Mouse (Mus musculus): ENCODE results near the gene Ttbk2. TPM values are rescaled to one million over a fixed set of nuclear protein-coding genes. Genes with fewer than 3 reads are reported as not detected.
A peak's percentile ranks its signal among the peaks of the same experiment; 100 is the strongest.

Ttbk2 gene
- 10 to 100 TPM in 1 of 4 experiments, 1 to 10 TPM in 3; 7.5 to 11.3 (median 9.3) TPM for total RNA-seq (2022)

GRCm38 (mm10) chr2:120850424-120851082 is at the start of gene Ttbk2:
Gene Ttbk2, minus strand, starts transcription at chr2:120850604.
- peak; percentile 96 to 97 for DNase-seq (ENCODE audit: low spot score in 2 of 2)

DNA sequence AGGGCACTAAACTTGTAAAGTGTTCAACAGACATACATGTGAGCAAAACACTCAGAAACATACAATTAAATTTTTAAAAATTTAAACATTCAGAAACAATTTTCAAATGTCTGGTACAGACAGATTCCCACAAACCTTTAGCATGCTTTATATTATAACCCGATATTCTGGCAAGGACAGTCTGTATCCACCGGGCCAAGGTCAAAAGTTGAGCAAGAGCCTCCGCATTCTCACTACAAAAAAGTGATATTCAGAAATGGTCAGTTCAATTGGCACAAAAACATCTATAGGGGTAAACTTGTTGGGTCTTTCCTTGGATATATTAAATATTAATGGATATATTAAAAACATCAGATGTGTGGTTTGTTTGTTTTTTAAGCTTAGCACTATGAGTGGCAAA is 46.0 kb upstream of the Ttbk2 start:
- DNase-seq (ENCODE audit: low spot score in 2 of 2) = no peak

- DNase-seq (ENCODE audit: low spot score in 2 of 2) = no peak
These were observed 37.2 kb upstream of the Ttbk2 start for GRCm38 (mm10) chr2:120887601-120888000.

- no peak for DNase-seq (ENCODE audit: low spot score in 2 of 2)
These were observed 22.8 kb upstream of the Ttbk2 start for GRCm38 (mm10) chr2:120873192-120873591.

DNA sequence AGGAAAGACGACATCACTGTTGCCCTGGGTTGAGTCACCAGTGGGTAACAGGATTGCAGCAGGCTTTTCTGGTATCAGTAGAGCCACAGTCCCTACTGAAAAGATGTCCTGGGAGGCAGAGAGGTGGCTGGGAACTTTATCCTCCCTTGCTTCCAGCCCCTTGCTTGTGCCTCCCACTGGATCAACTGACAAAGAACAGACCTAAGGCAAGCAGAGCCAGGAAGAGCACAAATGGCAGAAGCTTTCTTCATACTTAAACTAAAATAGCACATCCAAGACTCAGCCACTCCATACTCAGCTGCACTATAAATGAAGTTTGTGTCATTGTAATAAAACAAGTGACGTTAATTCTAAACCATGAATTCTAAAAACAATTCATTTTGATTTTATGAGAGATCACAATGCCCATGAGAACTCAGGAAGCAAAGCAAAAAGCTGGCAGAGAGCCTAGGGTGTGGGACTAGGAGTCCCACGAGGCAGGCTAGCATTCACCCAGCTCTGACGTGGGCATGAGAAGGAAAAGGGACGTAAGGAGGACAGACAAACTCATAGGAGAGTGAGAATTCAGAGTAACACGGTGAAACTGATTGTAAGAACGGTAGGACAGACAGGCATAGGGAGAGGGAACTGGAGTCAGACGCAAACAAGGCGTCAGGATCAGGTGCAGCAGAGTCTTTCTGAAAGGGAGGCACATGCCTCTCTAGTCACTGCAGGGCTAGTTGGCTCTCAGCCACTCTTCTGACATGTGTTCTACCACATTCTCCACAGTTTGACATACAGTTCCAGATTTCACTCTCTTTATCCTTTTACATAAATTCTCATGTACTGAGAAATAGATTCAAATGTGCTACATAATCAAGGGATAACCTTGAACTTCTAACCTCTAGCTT is 21.3 kb upstream of the Ttbk2 start:
- DNase-seq (ENCODE audit: low spot score in 2 of 2) = no peak

GRCm38 (mm10) chr2:120867336-120867735 is 16.9 kb upstream of the Ttbk2 start:
- DNase-seq (ENCODE audit: low spot score in 2 of 2) = no peak

DNA sequence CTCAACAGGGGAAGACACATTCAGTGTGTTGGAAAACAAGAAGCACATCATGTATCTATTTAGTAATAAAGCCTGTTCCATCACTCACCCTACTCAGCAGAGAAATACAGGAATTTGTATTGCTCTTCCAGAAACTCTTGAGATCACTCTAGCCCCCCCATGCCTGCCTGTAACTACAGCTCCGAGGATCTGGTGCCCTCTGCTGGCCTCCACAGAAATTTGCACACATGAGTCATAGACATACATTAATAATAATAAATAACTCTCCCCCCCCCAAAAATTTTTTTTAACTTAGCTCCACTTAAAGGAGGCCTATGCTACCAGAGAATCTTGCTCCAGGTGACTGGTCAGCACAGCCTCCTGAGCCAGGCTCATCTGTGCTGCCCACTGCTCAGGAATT is 16.2 kb upstream of the Ttbk2 start:
- no peak for DNase-seq (ENCODE audit: low spot score in 2 of 2)

DNA sequence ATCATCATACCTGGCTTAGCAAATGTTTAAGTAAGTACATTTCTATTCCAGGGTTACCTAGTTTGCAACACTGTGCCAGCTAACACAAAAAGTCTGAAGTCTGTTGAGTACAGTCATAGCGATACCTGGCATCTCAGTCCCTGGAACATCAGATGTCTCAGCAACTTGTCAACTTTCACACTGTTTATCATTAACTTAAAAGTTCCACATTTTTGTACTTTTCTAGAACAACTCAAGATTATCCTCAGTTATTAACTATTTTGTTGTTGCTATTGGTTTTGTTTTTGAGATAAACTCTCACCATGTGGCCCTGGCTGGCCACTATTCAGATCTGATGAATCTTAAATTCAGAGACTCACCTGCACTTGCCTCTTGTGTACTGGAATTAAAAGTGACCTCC is 13.0 kb upstream of the Ttbk2 start:
- no peak for DNase-seq (ENCODE audit: low spot score in 2 of 2)

DNA sequence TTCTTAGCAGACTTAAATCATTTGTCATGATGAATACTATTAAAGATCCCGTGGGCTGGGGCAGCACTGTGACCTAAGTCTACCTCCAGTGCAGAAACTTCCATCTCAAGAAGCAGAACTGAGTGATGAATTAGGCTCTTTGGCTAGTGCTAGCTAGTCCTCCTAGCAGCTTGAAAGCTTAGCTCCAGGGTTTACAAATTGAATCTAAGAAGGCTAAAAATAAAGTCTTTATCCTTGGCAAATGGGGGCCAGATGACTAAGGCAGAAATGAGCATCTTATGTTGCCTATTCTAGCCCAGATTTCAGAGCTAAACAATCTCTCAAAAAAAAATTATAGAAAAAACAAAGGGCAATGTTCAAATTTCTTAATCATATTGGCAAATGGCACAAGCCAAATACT is 10.3 kb upstream of the Ttbk2 start:
- no peak for DNase-seq (ENCODE audit: low spot score in 2 of 2)

DNA sequence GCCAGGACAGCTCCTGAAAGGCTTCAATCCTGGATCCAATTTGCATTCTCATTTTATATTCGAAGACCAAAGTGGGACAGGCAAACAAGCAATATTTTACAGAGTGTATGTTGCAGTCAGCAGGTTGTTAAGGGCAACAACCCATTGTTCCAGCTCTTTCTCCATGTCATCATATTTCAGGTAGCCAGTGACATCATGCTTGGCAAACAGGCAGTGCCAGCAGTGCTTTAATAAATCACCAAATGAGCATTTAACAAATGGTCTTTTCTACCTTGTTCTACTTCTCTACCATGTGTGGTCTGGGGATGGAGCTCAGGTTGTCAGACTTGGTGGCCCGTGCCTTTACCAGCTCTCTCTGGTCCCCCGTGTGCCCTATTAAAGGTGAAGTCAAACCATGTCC is 7.7 kb upstream of the Ttbk2 start:
- DNase-seq (ENCODE audit: low spot score in 2 of 2) = no peak

DNA sequence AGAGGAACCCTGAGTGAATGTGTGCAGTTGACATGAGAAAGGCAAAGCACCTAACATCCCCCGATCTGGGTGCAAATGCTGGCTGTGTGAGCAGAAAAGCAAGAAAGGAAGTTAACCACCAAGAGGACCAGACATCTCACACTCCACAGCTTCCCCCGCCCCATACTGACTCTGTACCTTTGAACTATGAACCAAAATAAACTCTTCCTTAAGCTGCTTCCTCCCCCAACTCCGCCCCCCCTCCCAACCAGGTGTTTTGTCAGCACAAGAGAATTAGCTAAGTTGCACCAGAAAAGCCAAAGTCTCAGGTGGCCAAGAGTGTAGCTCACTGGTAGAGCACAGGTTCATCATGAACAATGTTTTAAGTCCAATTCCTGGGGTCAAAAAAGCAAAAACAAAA is 2.7 kb upstream of the Ttbk2 start:
- DNase-seq (ENCODE audit: low spot score in 2 of 2) = no peak

DNA sequence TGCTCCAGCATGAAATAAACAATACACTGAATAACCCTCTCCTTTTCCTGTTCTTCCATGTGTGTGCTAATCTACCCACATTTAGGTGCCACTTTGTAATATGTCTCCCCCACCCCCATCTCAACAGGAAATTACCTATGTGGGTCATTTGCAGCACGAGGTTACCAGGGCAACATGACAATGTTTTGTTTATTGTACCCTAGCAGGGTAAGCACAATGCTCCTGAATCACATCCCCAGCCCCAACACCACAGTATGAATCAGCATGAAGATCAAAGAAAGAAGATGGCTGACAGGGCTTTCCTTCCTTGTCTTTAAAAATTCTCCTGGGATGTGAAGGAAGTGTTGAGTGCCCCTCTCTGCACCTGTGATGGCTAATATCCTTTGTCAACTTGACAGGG is 2.2 kb upstream of the Ttbk2 start:
- DNase-seq (ENCODE audit: low spot score in 2 of 2) = no peak

DNA sequence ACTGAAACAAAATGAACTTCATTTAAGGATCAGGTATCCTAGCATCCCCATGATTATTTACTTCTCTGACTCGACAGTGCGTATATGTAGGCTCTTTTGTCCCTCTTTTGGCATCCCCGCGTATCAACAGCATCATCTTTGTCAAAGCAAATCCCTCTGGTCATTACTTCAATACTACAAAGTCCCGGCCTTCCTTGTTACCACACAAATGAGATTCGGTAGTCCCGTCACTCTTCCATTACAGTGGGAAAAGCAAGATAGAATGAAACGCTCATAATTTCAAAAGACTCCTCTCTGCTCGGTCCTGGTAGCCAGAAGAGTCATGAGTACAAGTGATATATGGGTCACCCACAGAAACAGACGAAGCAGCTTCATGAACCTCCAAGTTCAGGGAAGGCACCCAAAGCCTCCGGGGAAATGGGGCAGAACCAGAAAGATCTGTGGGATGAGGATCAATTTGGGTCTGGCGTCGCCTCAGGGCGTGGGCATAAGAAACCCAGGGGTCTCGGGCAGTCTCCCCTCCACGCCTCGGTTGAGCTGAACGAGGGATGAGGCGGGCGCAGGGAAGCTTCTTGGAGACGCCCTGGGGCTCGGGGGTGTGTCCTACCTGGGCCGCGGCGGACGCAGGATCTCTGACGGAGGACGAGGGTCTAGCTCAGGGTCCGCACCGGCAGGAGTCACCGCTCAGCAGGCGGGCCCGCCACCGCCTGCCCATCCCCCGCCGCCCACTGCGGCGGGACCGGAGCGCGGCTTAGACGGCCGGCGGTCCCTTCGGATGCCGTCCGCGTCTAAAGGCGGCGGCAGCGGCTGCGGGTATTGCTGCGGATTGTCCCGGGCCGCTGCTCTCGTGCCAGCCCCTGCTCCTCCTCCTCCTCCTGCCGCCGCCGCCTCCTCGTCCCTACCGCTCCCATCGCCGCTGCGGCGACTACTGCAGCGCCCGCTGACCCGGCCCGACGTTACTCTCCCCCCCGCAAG is 668 bp downstream of the Ttbk2 start, which contains the start of gene Cdan1:
Gene Cdan1, minus strand, starts transcription at position 680 of the 975 bp plus-strand sequence.
- DNase-seq (ENCODE audit: low spot score in 2 of 2) = no peak

GRCm38 (mm10) chr2:120845280-120845679 is 5.1 kb downstream of the Ttbk2 start:
- DNase-seq (ENCODE audit: low spot score in 2 of 2) = no peak

- no peak for DNase-seq (ENCODE audit: low spot score in 2 of 2)
These were observed 6.4 kb downstream of the Ttbk2 start for GRCm38 (mm10) chr2:120843990-120844389.

GRCm38 (mm10) chr2:120841211-120841610 is 9.2 kb downstream of the Ttbk2 start:
- DNase-seq (ENCODE audit: low spot score in 2 of 2) = no peak

- no peak for DNase-seq (ENCODE audit: low spot score in 2 of 2)
These were observed 15.2 kb downstream of the Ttbk2 start for GRCm38 (mm10) chr2:120835167-120835566.

DNA sequence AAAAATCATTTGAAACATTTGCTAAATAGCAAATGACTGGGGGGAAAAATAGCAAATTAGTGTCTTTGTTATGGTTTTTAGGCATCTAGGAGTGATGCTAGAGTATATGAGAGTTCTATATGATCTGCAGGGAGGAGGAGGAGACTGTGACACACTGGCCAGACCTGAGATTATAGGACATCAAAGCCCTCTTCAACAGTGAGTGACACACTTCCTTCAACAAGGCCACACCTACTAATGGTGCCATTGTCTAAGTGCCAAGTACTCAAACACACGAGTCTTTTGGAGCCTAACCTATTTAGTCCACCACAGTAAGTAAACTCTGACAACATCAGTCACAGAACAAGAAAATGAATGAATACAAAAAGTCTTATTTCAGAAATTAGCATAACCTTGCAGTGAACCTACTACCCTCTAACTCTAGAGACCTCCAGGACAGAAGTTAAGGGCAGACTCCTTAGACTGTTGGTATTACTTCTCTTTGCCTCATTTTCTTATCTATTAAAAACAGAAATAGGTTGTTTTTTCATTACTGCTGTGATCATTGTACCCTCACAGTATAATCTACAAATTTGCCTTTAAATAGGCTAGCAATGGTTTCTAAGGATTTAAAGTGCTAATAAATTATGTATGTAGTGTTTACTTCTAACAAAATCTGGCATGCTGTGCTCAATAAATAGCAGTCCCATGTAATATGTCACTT is 23.3 kb downstream of the Ttbk2 start:
- no peak for DNase-seq (ENCODE audit: low spot score in 2 of 2)

GRCm38 (mm10) chr2:120770265-120770935 is 80.0 kb downstream of the Ttbk2 start:
- DNase-seq (ENCODE audit: low spot score in 2 of 2) = no peak

- no peak for DNase-seq (ENCODE audit: low spot score in 2 of 2)
These were observed 88.5 kb downstream of the Ttbk2 start for GRCm38 (mm10) chr2:120761922-120762321.

Data from gastrocnemius, adult 8-10 months (tissue).